Mouse (Mus musculus): Measurements from ENCODE around the gene Prox1.

Gene Prox1

GRCm38 (mm10) chr1:190079643-190080275, 90.8 kb downstream of the Prox1 start:
- no peak for DNase-seq (ENCODE audit: low spot score in 2 of 2)

DNA sequence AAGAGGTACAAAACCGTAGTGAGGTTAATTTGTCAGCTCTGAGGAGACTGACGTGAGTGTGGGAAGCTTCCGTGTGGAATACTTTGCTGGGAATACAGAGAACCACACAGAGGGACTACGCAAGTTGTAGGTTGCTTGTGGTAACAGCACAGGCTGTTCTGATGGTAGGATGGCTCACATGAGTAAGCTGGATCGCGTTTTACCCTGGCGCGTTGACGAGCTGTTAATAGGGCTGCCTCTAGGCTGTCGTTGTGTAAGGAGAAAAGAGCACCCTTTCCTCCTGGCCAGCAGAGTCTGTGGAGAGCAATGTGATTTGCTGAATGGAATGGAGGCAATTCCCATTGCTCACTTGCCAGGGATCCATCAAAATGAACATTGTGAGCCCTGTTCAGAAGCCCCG, 93.9 kb downstream of the Prox1 start:
- no peak for DNase-seq (ENCODE audit: low spot score in 2 of 2)
